Mouse (Mus musculus) heart, postnatal 10 days (tissue): ENCODE measurements around the gene Fndc3b. TPM values are rescaled to one million over a fixed set of nuclear protein-coding genes. Genes with fewer than 3 reads are reported as not detected.
"Not testable (repeated sequence)": the region's sequence is repeated elsewhere in the genome, so short reads cannot be mapped to it uniquely, and the experiment has no call there.

Source experiments
- DNase-seq, 2 experiments: peaks; one replicate each; pipeline ENCODE4 v3.0.0; 2021
- intact Hi-C: fragments of 180-260 bp; cut with DNase I; formaldehyde crosslinking; loops from one replicate; pipeline ENCODE4 v1.15.1; 2025
- total RNA-seq, 2 experiments: library from RNA; stranded (reverse); gene quantifications; 2 replicates each; pipeline ENCODE4 v1.2.3; 2021

Fndc3b gene
- total RNA-seq, 2 experiments from 2014 or later = 77.3 to 95.8 TPM

GRCm38 (mm10) chr3:27453453-27454098, 257.5 kb downstream of the Fndc3b start:
- intact Hi-C loops = no loop called here
- DNase-seq = no peak

GRCm38 (mm10) chr3:27449447-27449846, 261.7 kb downstream of the Fndc3b start:
- no peak for DNase-seq
- intact Hi-C loops = no loop called here

GRCm38 (mm10) chr3:27448367-27448766, 262.7 kb downstream of the Fndc3b start:
- DNase-seq = no peak
- intact Hi-C loops = no loop called here

GRCm38 (mm10) chr3:27439704-27440103, 271.4 kb downstream of the Fndc3b start:
- DNase-seq = no peak

GRCm38 (mm10) chr3:27435096-27435620, 275.9 kb downstream of the Fndc3b start:
- intact Hi-C loops = no loop called here
- DNase-seq = no peak

More at GRCm38 (mm10) chr3:27439704-27440103, 271.4 kb downstream of the Fndc3b start:
- intact Hi-C loops = no loop called here

- intact Hi-C loops = no loop called here
- no peak for DNase-seq
Observed at GRCm38 (mm10) chr3:27432981-27433380, 278.1 kb downstream of the Fndc3b start.

- peak; percentile 51 to 52 for DNase-seq
- intact Hi-C loops = no loop called here
Observed at GRCm38 (mm10) chr3:27430621-27431263, 280.4 kb downstream of the Fndc3b start.

GRCm38 (mm10) chr3:27427406-27427805, 283.7 kb downstream of the Fndc3b start:
- intact Hi-C loops = no loop called here
- DNase-seq = no peak

GRCm38 (mm10) chr3:27424049-27424667, 286.9 kb downstream of the Fndc3b start:
- DNase-seq = no peak
- intact Hi-C loops = no loop called here

- DNase-seq = no peak
- intact Hi-C loops = no loop called here
Observed at GRCm38 (mm10) chr3:27422521-27422920, 288.6 kb downstream of the Fndc3b start.

- intact Hi-C loops = no loop called here
- no peak for DNase-seq
Observed at GRCm38 (mm10) chr3:27421980-27422379, 289.1 kb downstream of the Fndc3b start.

- no peak for DNase-seq
- intact Hi-C loops = no loop called here
Observed at GRCm38 (mm10) chr3:27418602-27419001, 292.5 kb downstream of the Fndc3b start.

- intact Hi-C loops = no loop called here
- no peak for DNase-seq
Observed at GRCm38 (mm10) chr3:27416786-27417185, 294.3 kb downstream of the Fndc3b start.

- no peak for DNase-seq
- intact Hi-C loops = no loop called here
Observed at GRCm38 (mm10) chr3:27413566-27413965, 297.5 kb downstream of the Fndc3b start.

GRCm38 (mm10) chr3:27411286-27411685, 299.8 kb downstream of the Fndc3b start:
- no peak for DNase-seq
- intact Hi-C loops = no loop called here

GRCm38 (mm10) chr3:27408564-27408963, 302.5 kb downstream of the Fndc3b start:
- DNase-seq = no peak
- intact Hi-C loops = no loop called here

- intact Hi-C loops = no loop called here
- no peak for DNase-seq
Observed at GRCm38 (mm10) chr3:27406440-27406839, 304.7 kb downstream of the Fndc3b start.

GRCm38 (mm10) chr3:27400996-27401395, 310.1 kb downstream of the Fndc3b start:
- DNase-seq, intact Hi-C loops: not testable (repeated sequence)

- intact Hi-C loops = no loop called here
- DNase-seq = no peak
Observed at GRCm38 (mm10) chr3:27389923-27390322, 321.2 kb downstream of the Fndc3b start.

- intact Hi-C loops = no loop called here
- peak; percentile 13 to 34 for DNase-seq
Observed at GRCm38 (mm10) chr3:27384836-27385235, 326.3 kb downstream of the Fndc3b start.

GRCm38 (mm10) chr3:27377935-27378334, 333.2 kb downstream of the Fndc3b start:
- intact Hi-C loops = no loop called here
- DNase-seq = no peak

GRCm38 (mm10) chr3:27374396-27374795, 336.7 kb downstream of the Fndc3b start:
- intact Hi-C loops = no loop called here
- DNase-seq = no peak
